Mouse (Mus musculus): ENCODE data around the gene Dnaaf1.

DNA sequence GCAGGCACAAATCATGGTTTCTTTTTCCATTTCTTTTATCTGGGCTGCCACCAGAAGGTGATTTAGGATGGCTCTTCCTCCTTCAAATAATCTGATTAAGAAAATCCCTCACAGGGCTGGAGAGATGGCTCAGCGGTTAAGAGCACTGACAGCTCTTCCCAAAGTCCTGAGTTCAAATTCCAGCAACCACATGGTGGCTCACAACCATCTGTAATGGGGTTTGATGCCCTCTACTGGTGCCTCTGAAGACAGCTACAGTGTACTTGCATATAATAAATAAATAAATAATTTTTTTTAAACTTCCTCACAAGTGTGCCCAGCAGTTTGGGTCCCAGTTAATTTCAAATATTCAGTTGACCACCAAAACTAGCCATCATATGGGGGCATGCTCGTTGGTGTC is 31.2 kb downstream of the Dnaaf1 start:
- TF ChIP-seq CTCF (IDR thresholded peaks at IDR 0.05; ENCODE audit: low read depth, low read length) = no peak
- TF ChIP-seq POLR2A (IDR thresholded peaks at IDR 0.05; ENCODE audit: borderline replicate concordance, low read depth, low read length) = no peak
